Mouse (Mus musculus) embryonic fibroblast, embryonic 13.5 days (primary cell): ENCODE measurements around the gene Coq7.

Experiments used
- CTCF ChIP-seq: IDR thresholded peaks from 2 replicates; pipeline ENCODE4 v1.5.1; 2011; ENCODE audit warnings: mild to moderate bottlenecking, control low read depth, low read length, moderate library complexity, borderline replicate concordance; ENCODE audit not compliant: insufficient read depth
- POLR2A ChIP-seq: IDR thresholded peaks from 2 replicates; pipeline ENCODE4 v1.6.1; 2011; ENCODE audit warnings: low read depth, mild to moderate bottlenecking, control low read depth, low read length, moderate library complexity

DNA sequence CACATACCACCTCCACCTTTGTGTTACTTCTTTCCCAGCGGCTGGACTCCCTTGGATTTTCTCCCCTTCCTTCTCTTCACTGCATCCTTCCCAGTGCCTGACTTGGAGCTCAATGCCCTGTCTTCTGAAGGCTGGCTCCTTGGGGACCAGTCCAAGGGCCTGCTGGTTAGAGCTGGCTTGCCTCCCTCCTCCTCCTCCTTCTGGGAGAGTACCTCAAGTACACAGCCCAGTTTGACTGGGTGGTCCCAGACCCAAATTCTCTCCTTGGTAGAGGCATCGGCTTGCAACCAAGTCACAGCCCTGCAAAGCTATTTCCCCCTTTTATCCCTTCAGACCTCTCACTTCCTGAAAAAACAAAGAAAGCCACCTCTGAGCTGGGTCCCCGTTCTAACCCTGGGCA, 45.1 kb upstream of the Coq7 start:
- TF ChIP-seq POLR2A, result no peak
- TF ChIP-seq CTCF, result no peak
